Mouse (Mus musculus) embryonic facial prominence, embryonic 10.5 days (tissue): ENCODE results near the gene Gm20671. TPM values are rescaled to one million over a fixed set of nuclear protein-coding genes. Genes with fewer than 3 reads are reported as not detected.
"Not testable (repeated sequence)": the region's sequence is repeated elsewhere in the genome, so short reads cannot be mapped to it uniquely, and the experiment has no call there.

ENCODE experiments used
- DNase-seq: peaks from one replicate; pipeline ENCODE4 v3.0.0-alpha.2; 2017; ENCODE audit warnings: low spot score
- H3K27ac ChIP-seq: fragments of 300-500 bp; sonication (generic); replicated peaks from 2 replicates; pipeline ENCODE4 v1.5.1; 2016; ENCODE audit warnings: mild to moderate bottlenecking
- H3K27me3 ChIP-seq: fragments of 300-500 bp; sonication (generic); replicated peaks from 2 replicates; pipeline ENCODE4 v1.6.1; 2016; ENCODE audit warnings: low read depth, mild to moderate bottlenecking; ENCODE audit not compliant: poor library complexity, severe bottlenecking
- H3K36me3 ChIP-seq: fragments of 300-500 bp; sonication (generic); replicated peaks from 2 replicates; pipeline ENCODE4 v1.6.1; 2016; ENCODE audit warnings: mild to moderate bottlenecking, moderate library complexity
- H3K4me1 ChIP-seq: fragments of 300-500 bp; sonication (generic); 2 replicates; pipeline ENCODE4 v1.6.1; 2016
- H3K4me3 ChIP-seq: fragments of 300-500 bp; sonication (generic); 2 replicates; pipeline ENCODE4 v1.5.1; 2016; ENCODE audit warnings: mild to moderate bottlenecking, moderate library complexity
- H3K9me3 ChIP-seq: fragments of 300-500 bp; sonication (generic); 2 replicates; pipeline ENCODE4 v1.6.1; 2016; ENCODE audit warnings: mild to moderate bottlenecking
- WGBS: fragments of 180-500 bp; shearing (Covaris S2); methylation state at CpG from one replicate; pipeline ENCODE4 v1.1.7; 2016; 5-methylcytosine and 5-hydroxymethylcytosine counted together
- polyA plus RNA-seq: library from polyadenylated mRNA; unstranded; fragments of >200 nt; fragmentation: Nextera tagmentation; extraction: Ambion mirVana; gene quantifications from 2 replicates; pipeline ENCODE4 v1.2.1, GENCODE M21; 2016

Gm20671 gene
- polyA plus RNA-seq, 1 experiment from 2014 or later: not detected

DNA sequence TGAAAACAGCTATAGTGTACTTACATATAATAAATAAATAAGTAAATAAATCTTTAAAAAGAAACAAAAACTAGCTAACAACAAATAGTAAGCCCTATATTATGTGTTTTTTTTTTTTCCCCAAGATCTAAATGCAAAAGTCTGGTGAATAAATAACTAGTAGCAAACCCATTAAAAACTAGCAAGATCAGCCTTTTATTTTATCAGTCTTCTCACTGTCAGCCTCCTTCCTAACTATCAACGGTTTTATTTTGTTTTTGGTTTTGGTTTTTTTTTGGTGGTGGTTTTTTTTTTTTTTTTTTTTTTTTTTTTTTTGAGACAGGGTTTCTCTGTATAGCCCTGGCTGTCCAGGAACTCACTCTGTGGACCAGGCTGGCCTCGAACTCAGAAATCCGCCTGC is 22.7 kb upstream of the Gm20671 start:
- peaks cover 66% of the 10 kb centered on the region for H3K36me3 ChIP-seq

DNA sequence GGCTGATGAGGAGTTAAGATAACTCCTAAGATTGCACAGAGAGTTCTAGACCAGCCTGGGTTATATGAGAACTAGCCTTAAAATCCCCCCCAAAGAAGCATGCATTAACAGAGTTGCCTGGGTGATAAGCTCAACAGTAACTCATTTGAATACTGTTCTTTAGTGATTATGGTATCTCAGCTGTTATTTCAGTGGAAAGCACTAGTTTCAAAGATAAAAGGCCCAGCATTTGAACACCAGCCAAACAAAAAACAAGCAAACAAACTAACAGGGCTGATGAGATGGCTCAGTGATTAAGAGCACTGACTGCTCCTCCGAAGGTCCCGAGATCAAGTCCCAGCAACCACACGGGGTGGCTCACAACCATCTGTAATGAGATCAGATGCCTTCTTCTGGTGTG is 22.3 kb upstream of the Gm20671 start:
- Histone ChIP-seq H3K9me3 (no peaks in the 10 kb centered on the region), H3K4me1 (peaks cover 20% of the 10 kb centered on the region), H3K27ac (no peak overlapping the region), H3K36me3 (peaks cover 70% of the 10 kb centered on the region), H3K4me3 (no peak overlapping the region), H3K27me3 (no peaks in the 10 kb centered on the region)
- 96% methylated on average over 3 of the region's 3 CpGs for WGBS
- no peak for DNase-seq

More for the DNA sequence above, 22.7 kb upstream of the Gm20671 start:
- not testable (repeated sequence) for H3K9me3 ChIP-seq, H3K27ac ChIP-seq, DNase-seq, H3K4me3 ChIP-seq, H3K27me3 ChIP-seq
- WGBS: 85% methylated on average over 3 of the region's 3 CpGs
- H3K4me1 ChIP-seq: peaks cover 21% of the 10 kb centered on the region

DNA sequence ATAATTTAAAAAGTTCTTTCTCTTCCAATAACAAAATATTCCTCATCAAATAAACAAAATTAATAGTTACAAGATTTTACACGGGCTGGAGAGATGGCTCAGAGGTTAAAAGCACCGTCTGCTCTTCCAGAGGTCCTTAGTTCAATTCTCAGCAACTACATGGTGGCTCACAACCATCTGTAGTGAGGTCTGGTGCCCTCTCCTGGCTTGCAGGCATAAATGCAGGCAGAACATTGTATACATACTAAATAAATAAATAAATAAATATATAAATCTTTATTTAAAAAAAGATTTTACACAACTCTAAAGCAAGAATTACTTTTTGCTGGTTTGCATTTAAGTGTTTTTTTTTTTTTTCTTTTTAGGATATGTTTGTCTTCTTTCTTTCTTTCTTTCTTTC is 13.1 kb upstream of the Gm20671 start:
- peaks cover 98% of the 10 kb centered on the region for H3K36me3 ChIP-seq

DNA sequence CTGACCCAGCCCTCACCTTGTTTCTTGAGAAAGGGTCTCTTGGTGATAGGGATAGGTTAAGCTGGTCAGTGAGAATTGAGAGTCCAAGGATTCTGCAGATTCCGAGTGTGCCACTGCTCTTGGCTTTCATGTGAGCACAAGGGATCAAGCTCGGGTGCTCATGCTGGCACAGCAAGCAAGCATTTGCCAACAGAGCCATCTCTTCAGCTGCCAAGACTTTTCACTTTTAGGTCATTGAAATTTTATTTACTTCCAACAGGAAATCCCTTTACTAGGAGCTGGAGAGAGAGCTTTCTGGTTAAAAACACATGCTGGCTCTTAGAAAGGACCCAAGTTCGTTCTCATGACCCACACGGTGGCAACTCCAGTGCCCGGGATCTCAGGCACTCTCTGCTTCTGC is 10.1 kb upstream of the Gm20671 start:
- H3K27me3 ChIP-seq: no peaks in the 10 kb centered on the region
- H3K27ac ChIP-seq: no peak overlapping the region
- 92% methylated on average over 5 of the region's 5 CpGs for WGBS
- H3K36me3 ChIP-seq: peaks cover 97% of the 10 kb centered on the region
- no peaks in the 10 kb centered on the region for H3K4me1 ChIP-seq
- no peak overlapping the region for H3K4me3 ChIP-seq
- no peaks in the 10 kb centered on the region for H3K9me3 ChIP-seq
- DNase-seq: no peak

More for the DNA sequence above, 13.1 kb upstream of the Gm20671 start:
- H3K27ac ChIP-seq: no peak overlapping the region
- H3K4me3 ChIP-seq: no peak overlapping the region
- WGBS: 91% methylated on average over 2 of the region's 2 CpGs
- DNase-seq: no peak
- H3K4me1 ChIP-seq: no peaks in the 10 kb centered on the region
- H3K9me3 ChIP-seq: no peaks in the 10 kb centered on the region
- no peaks in the 10 kb centered on the region for H3K27me3 ChIP-seq

DNA sequence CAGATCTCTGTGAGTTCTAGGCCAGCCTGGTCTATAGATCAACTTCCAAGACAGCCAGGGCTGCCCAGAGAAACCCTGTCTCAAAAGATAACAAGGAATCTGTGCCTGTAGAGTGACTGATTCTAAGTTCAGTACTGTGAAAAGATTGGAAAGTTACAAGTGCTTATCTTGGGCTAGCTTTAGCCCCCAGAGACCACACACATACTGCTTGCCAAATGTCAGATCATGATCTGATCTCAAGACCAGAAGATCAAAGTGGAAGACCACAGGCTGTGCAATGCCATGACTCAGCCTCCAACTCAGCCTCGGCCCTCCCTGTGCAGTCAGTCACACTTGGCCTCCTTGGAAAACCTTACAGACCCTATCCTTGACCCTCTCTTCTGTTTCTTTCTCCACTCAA is 7.6 kb upstream of the Gm20671 start:
- no peak for DNase-seq
- H3K4me3 ChIP-seq: no peak overlapping the region
- H3K27ac ChIP-seq: no peak overlapping the region
- WGBS: 81% methylated on average over 1 of the region's 1 CpGs
- no peaks in the 10 kb centered on the region for H3K27me3 ChIP-seq
- H3K36me3 ChIP-seq: peaks cover 96% of the 10 kb centered on the region
- no peaks in the 10 kb centered on the region for H3K4me1 ChIP-seq
- no peaks in the 10 kb centered on the region for H3K9me3 ChIP-seq

DNA sequence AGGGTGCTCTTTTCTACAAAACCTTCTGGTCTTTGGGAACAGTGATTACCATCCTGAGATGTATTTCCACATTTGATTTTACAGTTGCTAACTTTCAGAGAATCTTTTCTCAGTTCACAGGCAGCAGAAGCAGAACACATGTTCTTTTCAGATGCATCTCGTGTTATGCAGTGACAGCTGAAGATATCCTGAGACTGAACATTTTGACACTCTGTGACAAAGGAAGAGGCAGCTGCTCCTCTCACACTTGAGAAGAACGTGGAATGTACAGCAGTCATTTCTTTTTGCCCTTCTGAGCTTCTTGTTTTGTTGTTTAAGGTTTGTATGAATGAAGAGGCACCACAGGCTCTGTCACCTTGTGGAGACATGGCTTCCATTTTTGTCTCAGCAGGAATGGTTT is 3.1 kb upstream of the Gm20671 start:
- Histone ChIP-seq H3K27me3 (no peaks in the 10 kb centered on the region), H3K27ac (no peak overlapping the region), H3K4me3 (no peak overlapping the region), H3K36me3 (peaks cover 96% of the 10 kb centered on the region), H3K9me3 (no peaks in the 10 kb centered on the region), H3K4me1 (no peaks in the 10 kb centered on the region)
- no peak for DNase-seq
- 90% methylated on average over 2 of the region's 2 CpGs for WGBS

DNA sequence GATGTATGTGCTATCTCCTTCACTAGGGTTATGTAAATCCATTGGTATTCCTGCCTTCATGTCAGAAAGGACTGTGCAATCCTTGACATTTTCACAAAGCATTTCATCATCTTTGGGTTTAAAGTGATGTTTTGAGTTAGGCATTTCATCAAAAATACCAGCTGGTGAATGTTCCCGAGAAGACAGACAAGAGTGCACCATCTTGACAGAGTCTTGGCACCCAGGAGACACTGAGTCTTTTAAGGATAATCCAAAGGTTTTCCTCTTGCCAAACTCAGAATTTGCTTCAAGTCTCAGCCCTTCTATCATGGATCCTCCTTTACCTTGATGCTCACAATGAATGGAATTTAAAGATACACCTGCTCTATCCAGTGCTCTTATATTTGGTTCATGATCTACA is 1.9 kb upstream of the Gm20671 start:
- H3K4me1 ChIP-seq, H3K4me3 ChIP-seq, DNase-seq, H3K27me3 ChIP-seq, H3K27ac ChIP-seq, H3K9me3 ChIP-seq: not testable (repeated sequence)
- H3K36me3 ChIP-seq: peaks cover 86% of the 10 kb centered on the region
- 92% methylated on average over 1 of the region's 1 CpGs for WGBS

DNA sequence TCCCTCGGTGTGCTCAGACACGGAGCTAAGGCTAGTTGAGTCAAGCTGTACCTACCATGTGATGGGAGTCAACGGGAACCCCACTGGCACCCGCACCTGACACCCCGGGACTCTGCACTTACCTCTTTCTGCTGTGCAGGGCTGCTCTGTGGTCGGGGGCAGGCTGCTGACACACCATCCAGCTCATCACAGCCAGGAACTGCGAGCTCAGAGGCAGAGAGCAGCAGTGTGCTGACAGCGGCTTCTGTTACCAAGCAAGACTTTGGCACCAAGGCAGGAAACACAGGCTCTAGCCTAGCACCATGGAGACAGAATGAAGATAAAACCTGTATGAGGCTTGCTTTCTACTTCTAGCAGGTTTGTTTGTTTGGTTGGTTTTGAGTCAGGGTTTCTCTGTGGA is 6.4 kb downstream of the Gm20671 start:
- Histone ChIP-seq H3K36me3 (peaks cover 82% of the 10 kb centered on the region), H3K4me1 (no peaks in the 10 kb centered on the region), H3K27me3 (no peaks in the 10 kb centered on the region), H3K27ac (no peak overlapping the region), H3K4me3 (no peak overlapping the region), H3K9me3 (no peaks in the 10 kb centered on the region)
- DNase-seq: no peak
- 95% methylated on average over 8 of the region's 8 CpGs for WGBS

DNA sequence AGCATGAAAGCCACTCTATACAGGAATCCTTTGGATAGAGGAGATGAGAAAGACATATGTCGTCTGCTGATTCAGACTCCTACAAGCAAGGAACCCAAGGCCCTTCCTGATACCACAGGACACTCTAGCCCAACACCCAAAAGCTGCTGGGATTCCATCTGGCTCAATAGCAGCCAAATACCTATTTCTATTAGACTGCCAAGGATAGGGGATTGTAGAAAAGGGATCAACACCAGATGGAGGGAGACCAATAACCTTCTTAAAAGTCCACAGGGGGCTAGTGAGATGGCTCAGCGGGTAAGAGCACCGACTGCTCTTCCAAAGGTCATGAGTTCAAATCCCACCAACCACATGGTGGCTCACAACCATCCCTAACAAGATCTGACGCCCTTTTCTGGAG is 11.5 kb downstream of the Gm20671 start:
- Histone ChIP-seq H3K27me3 (no peaks in the 10 kb centered on the region), H3K27ac (no peak overlapping the region), H3K4me1 (no peaks in the 10 kb centered on the region), H3K36me3 (peaks cover 91% of the 10 kb centered on the region), H3K4me3 (no peak overlapping the region), H3K9me3 (no peaks in the 10 kb centered on the region)
- no peak for DNase-seq
- 95% methylated on average over 4 of the region's 4 CpGs for WGBS

DNA sequence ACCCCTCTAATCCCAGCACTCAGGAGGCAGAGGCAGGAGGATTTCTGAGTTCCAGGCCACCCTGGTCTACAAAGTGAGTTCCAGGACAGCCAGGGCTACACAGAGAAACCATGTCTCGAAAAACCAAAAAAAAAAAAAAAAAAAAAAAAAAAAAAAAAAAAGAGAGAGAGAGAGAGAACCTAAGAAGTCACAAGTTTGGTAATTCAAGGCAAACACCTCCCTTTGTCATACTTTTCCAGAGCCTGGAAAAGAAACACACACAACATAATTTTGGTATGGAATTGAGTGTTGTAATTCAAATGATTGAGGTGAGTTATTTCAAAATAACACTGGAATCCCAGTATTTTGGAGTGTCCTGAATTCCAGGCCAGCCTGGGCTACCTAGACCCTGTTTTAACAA is 40.5 kb downstream of the Gm20671 start:
- H3K9me3 ChIP-seq, H3K4me3 ChIP-seq, H3K4me1 ChIP-seq, H3K27me3 ChIP-seq, H3K27ac ChIP-seq, DNase-seq: not testable (repeated sequence)
- WGBS: 80% methylated on average over 1 of the region's 1 CpGs
- H3K36me3 ChIP-seq: peaks cover 36% of the 10 kb centered on the region

DNA sequence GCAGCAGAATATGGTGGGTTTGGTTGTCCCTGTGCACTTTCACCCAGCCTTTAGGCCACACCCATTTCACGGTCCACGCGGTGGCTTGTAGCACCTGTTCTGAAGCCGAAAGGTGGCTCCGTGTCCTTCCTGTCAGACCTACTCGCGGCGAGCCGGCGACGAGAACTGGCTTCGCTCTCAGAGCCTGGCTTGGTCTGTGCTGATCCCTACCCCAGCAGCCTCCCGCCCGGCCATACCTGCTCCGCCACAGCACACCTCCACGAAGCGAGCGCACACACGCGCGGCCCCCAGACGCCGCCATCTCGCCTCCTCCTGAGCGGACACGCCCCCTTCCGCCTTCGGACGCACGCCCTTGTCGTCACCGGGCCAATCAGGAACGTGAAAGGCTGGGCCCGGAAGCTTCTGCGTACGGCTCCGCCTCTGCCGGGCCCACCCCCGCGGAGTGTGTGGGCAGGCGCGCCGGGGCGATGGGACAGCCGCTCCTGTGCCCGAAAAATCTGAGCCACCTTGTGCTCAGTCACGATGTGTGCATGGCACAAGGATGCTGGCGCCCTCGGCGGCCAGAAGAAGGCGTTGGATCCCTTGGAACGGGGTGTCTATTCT is 41.5 kb downstream of the Gm20671 start, which contains the start of gene Pisd:
Gene Pisd (minus strand): TSS at position 334 of the 603 bp plus-strand sequence.
- Histone ChIP-seq H3K27me3 (no peaks in the 10 kb centered on the region), H3K9me3 (no peaks in the 10 kb centered on the region), H3K4me1 (peaks cover 5% of the 10 kb centered on the region), H3K27ac (peak within 1 kb of the TSS; percentile 69), H3K4me3 (peak within 1 kb of the TSS; percentile 72), H3K36me3 (peaks cover 31% of the 10 kb centered on the region)
- under 1% methylated on average over 52 of the region's 52 CpGs for WGBS
- DNase-seq: peak; percentile 94

DNA sequence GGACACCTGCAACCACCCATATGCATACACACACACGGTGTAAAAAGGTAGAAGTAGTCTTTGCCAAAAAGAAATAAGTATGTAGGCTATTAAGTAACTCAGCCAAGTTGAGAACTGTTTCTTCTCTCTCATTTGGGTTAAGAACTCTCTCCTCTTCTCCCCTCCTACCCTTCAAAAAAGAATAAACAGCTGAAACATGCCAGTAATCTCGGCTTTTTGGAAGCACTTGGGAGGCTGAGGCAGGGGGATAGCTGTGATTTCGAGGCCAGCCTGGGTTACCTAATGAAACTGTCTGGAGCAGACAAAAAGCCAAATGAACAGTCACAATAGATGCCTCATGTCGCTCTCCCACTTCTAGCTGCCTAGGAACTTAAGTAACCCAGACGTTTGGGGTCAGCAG is 42.2 kb downstream of the Gm20671 start:
- Histone ChIP-seq H3K4me3 (peak overlapping the region; percentile 72), H3K27ac (no peak overlapping the region; the same call in 1 of the 2 replicates), H3K9me3 (no peaks in the 10 kb centered on the region), H3K4me1 (peaks cover 5% of the 10 kb centered on the region), H3K27me3 (no peaks in the 10 kb centered on the region), H3K36me3 (peaks cover 28% of the 10 kb centered on the region)
- 36% methylated on average over 5 of the region's 5 CpGs for WGBS
- no peak for DNase-seq

DNA sequence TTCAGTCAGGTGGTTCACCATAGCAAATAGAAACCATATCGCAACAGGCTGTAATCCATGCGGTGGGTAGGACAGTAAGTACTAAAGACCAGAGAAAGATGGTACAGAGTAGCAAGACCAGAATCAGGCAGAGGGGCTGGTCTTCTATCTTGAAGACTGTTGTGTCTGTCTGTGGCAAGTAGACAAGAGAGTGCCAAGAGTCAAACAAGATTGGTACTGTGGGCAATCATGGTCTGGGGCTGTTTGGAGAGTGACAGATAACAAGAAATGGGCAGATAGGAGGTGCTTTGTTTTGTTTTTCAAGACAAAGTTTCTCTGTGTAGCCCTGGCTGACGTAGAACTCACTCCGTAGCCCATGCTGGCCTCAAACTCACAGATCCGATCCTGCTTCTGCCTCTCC is 45.3 kb downstream of the Gm20671 start:
- Histone ChIP-seq H3K27me3 (no peaks in the 10 kb centered on the region), H3K9me3 (no peaks in the 10 kb centered on the region), H3K36me3 (peaks cover 13% of the 10 kb centered on the region), H3K4me1 (peaks cover 5% of the 10 kb centered on the region), H3K27ac (no peak overlapping the region), H3K4me3 (no peak overlapping the region)
- WGBS: 96% methylated on average over 5 of the region's 5 CpGs
- no peak for DNase-seq
